Mouse (Mus musculus): ENCODE data around the gene Btbd11. TPM values are rescaled to one million over a fixed set of nuclear protein-coding genes. Genes with fewer than 3 reads are reported as not detected.
A peak's percentile ranks its signal among the peaks of the same experiment; 100 is the strongest.

Gene Btbd11
- polyA plus RNA-seq, 1 experiment from 2014 or later, result 28.7 TPM

DNA sequence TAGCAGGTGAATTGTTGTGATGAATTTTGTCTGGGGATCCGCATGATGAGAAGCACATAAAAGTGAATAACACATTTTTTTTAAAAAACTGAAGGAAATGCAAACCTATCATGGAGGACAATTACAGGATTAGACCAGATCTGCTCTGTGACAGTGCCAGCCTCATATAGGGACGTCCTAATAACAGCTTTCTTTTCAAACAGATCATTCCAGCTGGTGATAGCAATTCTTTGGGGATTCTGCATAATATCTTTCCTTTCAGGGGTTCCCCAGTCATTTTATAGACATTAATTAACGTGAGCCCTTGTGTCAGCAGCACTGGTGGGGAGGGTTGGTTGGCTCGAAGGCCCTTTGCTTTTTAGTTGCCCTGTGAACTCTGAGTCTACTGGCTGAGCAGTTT lies 7.9 kb downstream of the Btbd11 start:
- ATAC-seq (ENCODE audit: low FRiP score) (no peak), DNase-seq (ENCODE audit: low spot score) (no peak)
- H3K4me3 ChIP-seq (replicated peaks; ENCODE audit: low read length), result no peak overlapping the region
- H3K27ac ChIP-seq, result no peak overlapping the region
- 33% methylated on average over 4 of the region's 4 CpGs for WGBS
- H3K9ac ChIP-seq, result no peak overlapping the region
- no peak overlapping the region for H3K4me2 ChIP-seq (replicated peaks)
- H3K9me3 ChIP-seq (ENCODE audit: control insufficient read depth, low read length), result no peaks in the 10 kb centered on the region
- no peaks in the 10 kb centered on the region for H3K36me3 ChIP-seq (replicated peaks; ENCODE audit: control insufficient read depth, insufficient read depth)
- H3K27me3 ChIP-seq (ENCODE audit: control insufficient read depth, insufficient read depth, low read length), result no peaks in the 10 kb centered on the region
- H3K4me1 ChIP-seq (replicated peaks; ENCODE audit: control insufficient read depth, insufficient read depth, low read length), result peaks cover 18% of the 10 kb centered on the region

DNA sequence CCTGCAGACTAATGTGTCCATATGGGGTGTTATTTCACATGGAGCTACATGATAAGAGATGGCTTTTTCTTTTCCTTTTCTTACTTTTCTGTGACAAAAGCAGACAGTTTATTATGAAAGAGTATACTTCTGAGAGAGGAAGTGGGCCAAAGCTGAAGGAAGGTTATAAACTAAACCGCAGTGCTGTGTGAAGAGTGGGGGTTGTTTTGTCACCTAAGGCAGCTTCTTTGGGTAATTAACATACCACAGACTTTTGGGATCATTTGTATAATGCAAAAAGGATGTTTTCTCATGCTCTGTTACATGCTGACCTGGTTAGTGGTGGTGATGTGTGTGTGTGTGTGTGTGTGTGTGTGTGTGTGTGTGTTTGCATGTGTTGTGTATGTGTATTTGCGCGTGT lies 24.5 kb downstream of the Btbd11 start:
- H3K36me3 ChIP-seq (replicated peaks; ENCODE audit: control insufficient read depth, insufficient read depth), result no peaks in the 10 kb centered on the region
- no peak overlapping the region for H3K4me3 ChIP-seq (replicated peaks; ENCODE audit: low read length)
- ATAC-seq (ENCODE audit: low FRiP score), result no peak
- H3K27ac ChIP-seq, result no peak overlapping the region
- H3K9me3 ChIP-seq (ENCODE audit: control insufficient read depth, low read length), result no peaks in the 10 kb centered on the region
- no peak overlapping the region for H3K9ac ChIP-seq
- H3K4me2 ChIP-seq (replicated peaks), result no peak overlapping the region
- no peaks in the 10 kb centered on the region for H3K4me1 ChIP-seq (replicated peaks; ENCODE audit: control insufficient read depth, insufficient read depth, low read length)
- no peak for DNase-seq (ENCODE audit: low spot score)
- no peaks in the 10 kb centered on the region for H3K27me3 ChIP-seq (ENCODE audit: control insufficient read depth, insufficient read depth, low read length)
- 95% methylated on average over 3 of the region's 3 CpGs for WGBS

- Histone ChIP-seq H3K27me3 (ENCODE audit: control insufficient read depth, insufficient read depth, low read length) (no peaks in the 10 kb centered on the region), H3K36me3 (replicated peaks; ENCODE audit: control insufficient read depth, insufficient read depth) (no peaks in the 10 kb centered on the region), H3K4me1 (replicated peaks; ENCODE audit: control insufficient read depth, insufficient read depth, low read length) (peaks cover 10% of the 10 kb centered on the region; the same call in 1 of the 2 replicates), H3K9ac (no peak overlapping the region), H3K4me3 (replicated peaks; ENCODE audit: low read length) (no peak overlapping the region), H3K27ac (peak overlapping the region; percentile 26), H3K9me3 (ENCODE audit: control insufficient read depth, low read length) (no peaks in the 10 kb centered on the region), H3K4me2 (replicated peaks) (no peak overlapping the region)
- ATAC-seq (ENCODE audit: low FRiP score) (no peak), DNase-seq (ENCODE audit: low spot score) (peak; percentile 41)
- 46% methylated on average over 15 of the region's 15 CpGs for WGBS
Observed at GRCm38 (mm10) chr10:85420851-85421628, 34.4 kb downstream of the Btbd11 start.

DNA sequence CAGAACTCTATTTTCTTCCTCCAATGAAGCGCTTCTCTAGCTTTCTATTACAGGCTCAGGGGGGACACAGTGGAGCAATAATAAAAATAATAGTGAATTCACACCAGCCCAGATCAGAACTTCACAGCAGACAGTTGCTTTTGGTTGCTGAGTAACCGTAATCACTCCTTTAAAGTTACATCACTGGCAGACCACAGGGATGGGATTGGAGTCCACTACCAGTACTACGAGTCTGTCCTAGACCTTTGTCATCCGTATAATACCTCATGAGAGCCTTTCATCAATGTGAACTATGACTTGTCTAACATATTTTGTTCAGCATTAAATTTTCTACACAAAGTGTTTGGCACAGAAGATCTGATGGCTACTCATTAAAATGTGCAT lies 35.0 kb downstream of the Btbd11 start:
- WGBS, result 51% methylated on average over 4 of the region's 4 CpGs
- H3K4me1 ChIP-seq (replicated peaks; ENCODE audit: control insufficient read depth, insufficient read depth, low read length), result peaks cover 10% of the 10 kb centered on the region; the same call in 1 of the 2 replicates
- no peak for DNase-seq (ENCODE audit: low spot score)
- H3K4me3 ChIP-seq (replicated peaks; ENCODE audit: low read length), result no peak overlapping the region
- H3K27me3 ChIP-seq (ENCODE audit: control insufficient read depth, insufficient read depth, low read length), result no peaks in the 10 kb centered on the region
- no peaks in the 10 kb centered on the region for H3K9me3 ChIP-seq (ENCODE audit: control insufficient read depth, low read length)
- H3K36me3 ChIP-seq (replicated peaks; ENCODE audit: control insufficient read depth, insufficient read depth), result no peaks in the 10 kb centered on the region
- no peak; the same call in 1 of the 2 replicates for ATAC-seq (ENCODE audit: low FRiP score)
- H3K4me2 ChIP-seq (replicated peaks), result no peak overlapping the region
- H3K27ac ChIP-seq, result no peak overlapping the region; the same call in 1 of the 2 replicates
- no peak overlapping the region for H3K9ac ChIP-seq

DNA sequence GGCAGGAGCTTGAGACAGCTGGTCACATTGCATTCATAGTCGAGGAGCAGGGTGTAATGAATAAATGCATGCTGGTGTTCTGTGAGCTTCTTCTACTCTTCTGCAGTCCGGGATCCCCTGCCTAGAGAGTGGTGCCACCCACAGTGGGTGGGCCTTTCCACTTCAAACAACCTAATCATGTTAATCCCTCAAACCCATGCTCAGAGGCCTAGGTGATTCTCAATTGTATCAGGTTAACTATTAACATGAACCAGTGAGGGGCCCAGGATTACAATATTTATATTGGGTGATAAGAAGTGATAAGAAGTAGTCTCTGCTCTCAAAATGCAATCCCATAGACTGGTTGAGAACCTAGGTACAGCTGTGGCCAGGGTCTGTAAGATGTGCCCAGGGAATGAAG lies 39.1 kb downstream of the Btbd11 start:
- no peak overlapping the region for H3K27ac ChIP-seq
- ATAC-seq (ENCODE audit: low FRiP score), result no peak
- peaks cover 9% of the 10 kb centered on the region; the same call in 1 of the 2 replicates for H3K4me1 ChIP-seq (replicated peaks; ENCODE audit: control insufficient read depth, insufficient read depth, low read length)
- no peaks in the 10 kb centered on the region for H3K9me3 ChIP-seq (ENCODE audit: control insufficient read depth, low read length)
- H3K27me3 ChIP-seq (ENCODE audit: control insufficient read depth, insufficient read depth, low read length), result no peaks in the 10 kb centered on the region
- 81% methylated on average over 2 of the region's 2 CpGs for WGBS
- H3K4me3 ChIP-seq (replicated peaks; ENCODE audit: low read length), result no peak overlapping the region
- H3K4me2 ChIP-seq (replicated peaks), result no peak overlapping the region
- no peak for DNase-seq (ENCODE audit: low spot score)
- no peak overlapping the region for H3K9ac ChIP-seq
- no peaks in the 10 kb centered on the region for H3K36me3 ChIP-seq (replicated peaks; ENCODE audit: control insufficient read depth, insufficient read depth)

DNA sequence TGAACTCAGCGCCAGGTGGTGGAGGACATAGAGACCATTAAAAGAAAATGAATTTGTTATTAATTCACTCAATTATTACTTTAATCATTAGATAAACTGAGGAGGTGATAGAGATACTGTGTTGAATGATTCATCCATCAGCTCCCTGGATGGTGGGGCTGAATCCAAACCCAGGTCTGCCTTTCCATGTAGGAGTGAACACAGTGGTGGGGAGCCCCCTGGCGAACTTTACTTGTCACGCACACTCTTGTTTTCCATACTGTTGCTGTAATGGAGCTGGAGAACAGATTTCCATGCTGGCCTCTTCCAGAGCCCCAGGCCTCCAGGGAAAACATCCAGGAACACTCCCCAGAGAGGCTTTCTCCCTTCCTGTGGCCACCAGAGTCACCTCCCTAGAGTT lies 50.6 kb downstream of the Btbd11 start:
- Histone ChIP-seq H3K9me3 (ENCODE audit: control insufficient read depth, low read length) (no peaks in the 10 kb centered on the region; the same call in 1 of the 2 replicates), H3K4me3 (replicated peaks; ENCODE audit: low read length) (no peak overlapping the region), H3K4me2 (replicated peaks) (no peak overlapping the region), H3K27me3 (ENCODE audit: control insufficient read depth, insufficient read depth, low read length) (no peaks in the 10 kb centered on the region), H3K4me1 (replicated peaks; ENCODE audit: control insufficient read depth, insufficient read depth, low read length) (no peaks in the 10 kb centered on the region), H3K9ac (no peak overlapping the region), H3K27ac (no peak overlapping the region), H3K36me3 (replicated peaks; ENCODE audit: control insufficient read depth, insufficient read depth) (no peaks in the 10 kb centered on the region)
- no peak for ATAC-seq (ENCODE audit: low FRiP score)
- no peak for DNase-seq (ENCODE audit: low spot score)
- 83% methylated on average over 3 of the region's 3 CpGs for WGBS

DNA sequence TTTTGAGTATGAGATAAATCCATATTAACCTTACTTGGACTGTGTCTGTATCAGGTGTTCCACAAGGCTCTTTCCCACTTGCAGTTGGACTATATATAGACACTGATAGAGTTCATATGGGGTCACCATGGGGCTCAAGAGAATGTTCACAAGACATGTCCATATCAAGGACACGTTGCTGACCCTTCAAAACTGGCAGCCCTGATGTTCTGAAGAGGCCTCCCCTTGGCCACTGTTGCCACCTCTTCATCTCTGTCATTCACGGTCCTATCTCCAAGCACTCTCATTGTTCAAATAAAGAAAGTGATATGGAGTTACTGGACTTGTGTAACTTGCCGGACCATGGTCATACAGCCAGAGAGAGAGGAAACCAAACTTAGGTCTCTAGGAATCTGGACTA lies 56.8 kb downstream of the Btbd11 start:
- H3K27ac ChIP-seq, result no peak overlapping the region
- no peaks in the 10 kb centered on the region for H3K4me1 ChIP-seq (replicated peaks; ENCODE audit: control insufficient read depth, insufficient read depth, low read length)
- WGBS, result 92% methylated on average over 3 of the region's 3 CpGs
- H3K4me3 ChIP-seq (replicated peaks; ENCODE audit: low read length), result no peak overlapping the region
- ATAC-seq (ENCODE audit: low FRiP score), result no peak
- H3K9ac ChIP-seq, result no peak overlapping the region
- no peaks in the 10 kb centered on the region for H3K9me3 ChIP-seq (ENCODE audit: control insufficient read depth, low read length)
- H3K27me3 ChIP-seq (ENCODE audit: control insufficient read depth, insufficient read depth, low read length), result no peaks in the 10 kb centered on the region
- DNase-seq (ENCODE audit: low spot score), result no peak
- H3K4me2 ChIP-seq (replicated peaks), result no peak overlapping the region
- no peaks in the 10 kb centered on the region for H3K36me3 ChIP-seq (replicated peaks; ENCODE audit: control insufficient read depth, insufficient read depth)

DNA sequence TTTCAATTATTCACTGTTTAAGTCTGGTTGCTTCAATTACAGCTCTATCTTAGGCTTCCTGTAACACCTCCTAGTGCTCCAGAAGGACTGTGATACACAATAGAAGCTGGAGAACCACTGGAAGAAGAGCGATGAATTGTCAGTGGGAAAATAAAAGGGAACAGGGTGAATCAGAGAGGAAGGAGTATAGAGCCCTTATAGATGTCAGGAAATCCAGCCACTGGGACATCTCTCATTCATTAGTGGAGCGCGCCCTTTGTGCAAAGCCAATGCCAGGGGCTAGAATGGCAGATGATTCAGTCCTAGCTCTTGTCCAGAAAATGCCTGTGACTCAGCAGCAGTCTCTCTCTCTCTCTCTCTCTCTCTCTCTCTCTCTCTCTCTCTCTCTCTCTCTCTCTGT lies 59.3 kb downstream of the Btbd11 start:
- no peak overlapping the region for H3K4me2 ChIP-seq (replicated peaks)
- H3K4me3 ChIP-seq (replicated peaks; ENCODE audit: low read length), result no peak overlapping the region
- no peak overlapping the region for H3K9ac ChIP-seq
- H3K27me3 ChIP-seq (ENCODE audit: control insufficient read depth, insufficient read depth, low read length), result no peaks in the 10 kb centered on the region
- no peak overlapping the region for H3K27ac ChIP-seq
- no peak for ATAC-seq (ENCODE audit: low FRiP score)
- 86% methylated on average over 3 of the region's 3 CpGs for WGBS
- no peaks in the 10 kb centered on the region for H3K9me3 ChIP-seq (ENCODE audit: control insufficient read depth, low read length)
- no peaks in the 10 kb centered on the region for H3K4me1 ChIP-seq (replicated peaks; ENCODE audit: control insufficient read depth, insufficient read depth, low read length)
- H3K36me3 ChIP-seq (replicated peaks; ENCODE audit: control insufficient read depth, insufficient read depth), result no peaks in the 10 kb centered on the region
- DNase-seq (ENCODE audit: low spot score), result no peak

- Histone ChIP-seq H3K9ac (no peak overlapping the region), H3K27ac (no peak overlapping the region), H3K27me3 (ENCODE audit: control insufficient read depth, insufficient read depth, low read length) (no peaks in the 10 kb centered on the region), H3K36me3 (replicated peaks; ENCODE audit: control insufficient read depth, insufficient read depth) (no peaks in the 10 kb centered on the region), H3K4me3 (replicated peaks; ENCODE audit: low read length) (no peak overlapping the region), H3K4me2 (replicated peaks) (no peak overlapping the region), H3K9me3 (ENCODE audit: control insufficient read depth, low read length) (no peaks in the 10 kb centered on the region), H3K4me1 (replicated peaks; ENCODE audit: control insufficient read depth, insufficient read depth, low read length) (no peaks in the 10 kb centered on the region)
- ATAC-seq (ENCODE audit: low FRiP score) (no peak), DNase-seq (ENCODE audit: low spot score) (no peak)
- 76% methylated on average over 1 of the region's 1 CpGs for WGBS
Observed at GRCm38 (mm10) chr10:85446700-85447099, 60.1 kb downstream of the Btbd11 start.
